Mouse (Mus musculus): ENCODE data around the gene Hspd1.

Hspd1 gene

GRCm38 (mm10) chr1:55041691-55042090 lies 46.4 kb downstream of the Hspd1 start:
- no peak for DNase-seq (ENCODE audit: low spot score in 2 of 2)

- no peak for DNase-seq (ENCODE audit: low spot score in 2 of 2)
These were observed 48.1 kb downstream of the Hspd1 start for GRCm38 (mm10) chr1:55039944-55040343.

- no peak for DNase-seq (ENCODE audit: low spot score in 2 of 2)
These were observed 56.8 kb downstream of the Hspd1 start for GRCm38 (mm10) chr1:55031026-55031779.

- DNase-seq (ENCODE audit: low spot score in 2 of 2): no peak
These were observed 58.6 kb downstream of the Hspd1 start for GRCm38 (mm10) chr1:55029446-55029845.

- DNase-seq (ENCODE audit: low spot score in 2 of 2): no peak
These were observed 59.4 kb downstream of the Hspd1 start for GRCm38 (mm10) chr1:55028512-55029249.

- no peak for DNase-seq (ENCODE audit: low spot score in 2 of 2)
These were observed 60.1 kb downstream of the Hspd1 start for GRCm38 (mm10) chr1:55027966-55028365.
